Mouse (Mus musculus) retina, embryonic 14.5 days (tissue): ENCODE data around the gene Grifin.

ENCODE experiments used
- DNase-seq: peaks from one replicate; pipeline ENCODE4 v3.0.0-alpha.2; 2015; ENCODE audit warnings: low spot score

Gene Grifin

DNA sequence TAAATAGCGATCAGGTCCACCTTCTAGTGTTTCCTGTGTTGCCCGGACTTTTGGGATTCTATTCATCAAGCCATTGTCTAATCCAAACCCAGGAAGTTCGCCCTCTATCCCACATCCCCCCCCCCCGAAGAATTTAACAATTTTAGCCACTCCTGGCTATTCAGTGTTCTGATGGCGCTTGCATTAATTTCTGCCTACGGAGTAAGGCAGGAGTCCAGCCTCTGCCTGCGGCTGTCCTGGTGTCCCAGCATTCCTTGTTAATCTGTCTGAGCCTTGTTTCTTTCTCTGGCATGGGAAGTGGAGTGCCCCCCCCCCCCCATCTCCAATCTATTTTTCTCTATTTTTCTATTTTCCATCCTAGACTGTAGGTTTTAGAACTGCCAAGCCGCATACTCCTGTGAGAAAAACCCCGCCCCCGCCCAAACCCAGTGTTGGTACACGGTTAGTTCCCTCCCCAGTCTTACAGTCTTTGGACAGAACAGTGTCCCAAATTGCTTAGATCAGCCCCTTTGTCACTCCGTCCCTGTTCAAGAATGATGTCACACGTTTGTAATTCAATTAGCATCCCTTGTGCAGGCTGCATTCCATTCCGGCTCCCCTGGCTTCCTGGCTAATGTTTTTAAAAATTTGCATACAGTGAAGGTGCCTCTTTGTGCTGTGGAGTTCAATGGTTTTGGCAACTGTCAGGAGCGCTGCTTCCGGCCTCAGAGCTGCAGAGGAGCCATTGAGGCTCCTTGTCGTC, 15.4 kb downstream of the Grifin start:
- DNase-seq = peak; percentile 54

DNA sequence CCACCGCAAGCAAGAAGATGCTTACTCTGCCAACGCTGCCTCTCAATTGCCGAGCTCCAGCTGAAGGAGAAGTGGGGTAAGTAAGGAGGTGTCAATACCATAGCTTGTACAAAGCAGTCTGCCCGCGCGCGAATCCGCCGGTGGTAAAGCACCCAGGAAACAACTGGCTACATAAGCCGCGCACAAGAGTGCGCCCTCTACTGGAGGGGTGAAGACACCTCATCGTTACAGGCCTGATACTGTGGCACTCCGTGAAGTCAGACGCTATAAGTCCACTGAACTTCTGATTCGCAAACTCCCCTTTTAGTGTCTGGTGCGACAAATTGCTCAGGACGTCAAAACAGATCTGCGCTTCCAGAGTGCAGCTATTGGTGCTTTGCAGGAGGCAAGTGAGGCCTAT, 18.5 kb downstream of the Grifin start:
- no peak for DNase-seq

DNA sequence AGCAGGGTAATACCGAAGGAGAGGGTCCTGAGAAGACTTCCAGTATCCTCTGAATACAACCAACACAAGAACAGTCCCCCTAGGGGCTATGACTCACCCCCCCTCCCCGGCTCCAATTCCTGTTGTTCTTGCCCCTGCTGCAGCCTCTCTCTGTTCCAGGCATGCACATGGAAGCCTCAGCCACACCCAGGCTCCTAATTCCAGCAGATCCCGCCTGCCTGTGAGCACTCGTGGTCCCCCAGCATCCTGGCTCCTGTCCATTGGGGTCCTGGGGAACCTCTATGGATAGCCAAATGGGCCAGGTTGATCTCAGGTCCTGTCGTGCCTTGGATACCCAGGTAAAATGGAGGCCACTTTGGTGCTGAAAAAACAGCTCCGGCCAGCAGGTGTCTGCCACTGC, 19.2 kb downstream of the Grifin start:
- DNase-seq = no peak

DNA sequence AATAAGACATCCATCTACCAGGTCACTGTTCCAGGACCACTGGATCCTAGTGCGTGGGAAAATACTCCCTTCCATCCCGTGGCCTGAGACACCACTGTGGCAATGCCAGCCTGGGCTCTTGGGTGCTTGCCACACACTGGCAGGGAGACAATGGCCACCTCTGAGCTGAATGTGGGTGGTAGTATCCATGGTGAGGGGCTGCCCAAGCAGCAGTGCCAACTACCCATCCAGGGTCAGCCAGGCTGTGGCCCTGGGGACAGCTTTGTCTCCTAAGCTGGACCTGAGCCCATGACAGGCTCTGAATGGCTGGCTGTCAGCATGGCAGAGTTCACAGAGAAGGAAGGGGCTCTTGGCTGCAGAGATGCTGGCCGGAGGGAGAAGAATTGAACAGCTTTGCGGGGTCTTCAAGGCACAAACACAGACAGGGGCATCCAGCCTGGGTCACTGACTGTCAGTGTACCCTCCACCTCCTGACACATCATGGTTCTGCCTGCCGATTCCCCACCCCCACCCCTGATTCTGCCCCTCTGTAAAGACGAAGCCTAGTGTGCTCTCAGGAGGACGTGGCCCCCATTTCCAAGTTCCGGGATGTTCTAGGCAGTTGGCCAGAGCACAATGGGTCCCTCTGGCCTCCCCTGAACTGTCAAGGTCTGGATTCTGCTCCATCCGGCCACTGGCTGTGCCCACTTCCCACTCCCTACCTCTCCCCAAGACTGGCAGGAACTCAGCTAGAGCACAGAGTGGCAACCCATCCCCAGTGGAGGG, 21.9 kb downstream of the Grifin start:
- no peak for DNase-seq

DNA sequence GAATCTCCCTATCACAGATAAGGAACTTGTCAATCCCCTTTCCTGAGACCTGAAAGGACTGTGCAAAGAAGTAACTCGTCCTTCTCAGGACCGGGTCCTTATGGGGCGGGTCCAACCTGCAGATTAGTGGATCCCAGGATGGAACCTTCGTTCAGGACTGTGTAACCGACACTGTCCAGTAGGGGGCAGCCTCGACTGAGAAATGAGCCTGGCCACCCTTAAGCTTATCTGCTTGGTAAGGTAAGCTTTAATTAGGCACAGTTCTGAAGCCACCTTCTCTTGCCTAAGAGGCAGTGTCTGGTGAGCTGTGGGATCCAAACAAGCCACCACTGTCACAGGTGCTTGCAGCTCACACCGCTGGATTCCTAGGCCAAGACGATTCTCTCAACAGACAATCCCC, 24.8 kb downstream of the Grifin start:
- DNase-seq = peak; percentile 94

DNA sequence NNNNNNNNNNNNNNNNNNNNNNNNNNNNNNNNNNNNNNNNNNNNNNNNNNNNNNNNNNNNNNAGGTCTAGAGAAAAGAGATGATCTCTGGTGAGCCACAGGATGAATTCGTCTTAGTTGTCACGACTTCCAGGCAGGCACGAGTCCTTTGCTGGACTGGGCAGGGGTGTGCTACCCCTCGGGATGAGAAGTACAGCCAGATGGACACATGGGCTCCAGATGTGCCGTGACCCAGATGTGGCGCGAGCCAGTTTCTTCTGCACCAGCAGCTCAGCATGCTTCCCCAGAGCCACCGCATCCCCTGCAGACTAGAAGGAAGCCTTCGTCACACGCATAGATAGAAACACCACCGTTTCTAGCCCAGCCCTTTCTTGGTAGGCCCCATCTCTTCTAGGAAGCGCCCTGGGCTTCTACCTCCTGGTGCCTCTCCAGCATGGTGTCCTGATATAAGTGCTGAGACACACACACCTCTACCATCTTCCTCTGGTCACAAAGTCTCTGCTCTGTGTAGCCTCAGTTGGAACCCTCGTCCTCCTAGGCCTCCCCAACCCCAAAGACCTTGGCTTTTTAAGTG, 26.7 kb downstream of the Grifin start:
- no peak for DNase-seq

DNA sequence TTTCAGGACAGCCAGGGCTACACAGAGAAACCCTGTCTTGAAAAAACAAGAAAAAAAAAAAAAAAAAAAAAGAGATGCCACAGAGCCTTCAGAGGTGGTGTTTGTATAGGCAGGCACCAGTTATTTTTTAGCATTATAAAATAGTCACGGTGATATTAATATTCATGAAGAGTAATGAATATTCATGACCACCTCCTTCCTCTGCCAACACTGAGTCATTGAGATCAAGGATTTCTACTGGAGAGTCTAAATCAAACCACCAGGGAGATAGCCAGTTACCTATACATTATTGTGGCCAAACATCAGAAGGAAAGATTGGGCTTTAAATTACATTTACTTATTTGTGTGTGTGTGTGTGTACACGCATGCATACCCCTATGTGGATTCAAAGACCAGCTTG, 38.1 kb downstream of the Grifin start:
- DNase-seq = no peak

DNA sequence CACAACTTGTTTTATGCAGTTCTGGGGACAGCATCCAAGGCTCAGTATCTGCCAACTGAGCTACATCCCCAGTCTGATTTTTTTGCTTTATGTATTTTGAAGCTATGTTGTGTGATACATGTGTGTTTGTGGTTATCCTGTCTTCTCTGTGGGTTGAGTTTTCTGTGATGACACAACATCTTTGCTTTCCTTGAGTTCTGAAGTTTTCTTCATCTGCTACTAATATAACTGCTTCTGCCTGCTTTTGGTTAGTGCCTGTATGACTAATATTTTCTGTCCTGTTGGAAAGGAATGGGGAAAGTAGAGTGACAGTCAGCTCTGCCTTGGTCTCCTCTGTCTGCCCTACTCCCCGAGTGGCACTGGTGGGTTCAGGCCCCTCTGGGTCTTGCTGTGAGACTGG, 43.7 kb downstream of the Grifin start:
- no peak for DNase-seq

DNA sequence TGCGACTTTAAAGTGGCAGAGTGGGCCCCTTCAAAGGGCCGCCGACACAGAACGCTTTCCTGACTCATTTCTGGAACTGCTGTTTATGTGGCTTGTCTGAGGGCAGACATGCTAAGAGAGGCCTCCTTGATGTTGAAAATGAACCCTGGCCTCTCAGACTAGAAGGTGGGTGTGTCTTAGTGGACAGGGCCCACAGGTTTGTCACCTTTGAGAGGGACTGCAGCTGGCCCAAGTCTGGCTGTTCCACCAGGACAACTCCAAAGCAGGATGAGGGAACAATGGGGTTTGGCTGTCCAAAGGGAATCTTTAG, 47.0 kb downstream of the Grifin start:
- no peak for DNase-seq

DNA sequence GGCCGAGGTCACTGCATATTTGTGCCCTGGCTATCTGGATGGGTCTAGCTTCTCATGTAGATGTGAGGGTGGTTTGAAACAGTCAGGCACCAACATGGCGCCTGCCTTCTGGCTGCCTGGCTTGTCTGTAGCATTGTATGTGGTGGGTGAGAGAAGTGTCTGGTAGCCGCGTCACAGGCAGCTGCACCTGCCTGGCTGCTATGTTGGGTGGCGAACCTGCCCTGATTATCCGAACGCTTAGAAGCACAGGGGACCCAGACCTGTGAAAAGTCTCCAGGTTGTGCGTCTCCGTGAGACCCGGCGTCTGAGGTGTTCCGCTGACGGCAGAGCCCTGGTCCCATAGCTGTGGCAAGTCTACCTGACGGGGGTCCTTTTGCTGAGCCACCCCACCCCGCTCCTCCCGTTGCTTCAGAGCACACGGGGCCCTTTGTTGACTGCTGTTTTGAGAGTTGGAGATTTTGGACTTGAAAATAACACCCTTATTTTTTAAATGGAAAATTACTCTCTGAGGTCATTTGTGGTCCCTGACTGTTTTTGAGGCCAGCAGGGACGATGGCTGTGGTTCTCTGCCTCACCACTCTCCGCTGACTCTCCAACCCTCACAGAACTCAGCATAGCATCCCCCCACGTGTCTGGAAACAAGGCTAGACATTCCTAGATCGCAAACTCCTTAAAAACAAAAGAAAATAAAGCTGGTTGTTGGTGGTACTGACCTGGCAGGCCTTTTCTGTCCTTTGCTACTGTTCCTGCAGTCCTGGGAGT, 47.5 kb downstream of the Grifin start:
- no peak for DNase-seq

DNA sequence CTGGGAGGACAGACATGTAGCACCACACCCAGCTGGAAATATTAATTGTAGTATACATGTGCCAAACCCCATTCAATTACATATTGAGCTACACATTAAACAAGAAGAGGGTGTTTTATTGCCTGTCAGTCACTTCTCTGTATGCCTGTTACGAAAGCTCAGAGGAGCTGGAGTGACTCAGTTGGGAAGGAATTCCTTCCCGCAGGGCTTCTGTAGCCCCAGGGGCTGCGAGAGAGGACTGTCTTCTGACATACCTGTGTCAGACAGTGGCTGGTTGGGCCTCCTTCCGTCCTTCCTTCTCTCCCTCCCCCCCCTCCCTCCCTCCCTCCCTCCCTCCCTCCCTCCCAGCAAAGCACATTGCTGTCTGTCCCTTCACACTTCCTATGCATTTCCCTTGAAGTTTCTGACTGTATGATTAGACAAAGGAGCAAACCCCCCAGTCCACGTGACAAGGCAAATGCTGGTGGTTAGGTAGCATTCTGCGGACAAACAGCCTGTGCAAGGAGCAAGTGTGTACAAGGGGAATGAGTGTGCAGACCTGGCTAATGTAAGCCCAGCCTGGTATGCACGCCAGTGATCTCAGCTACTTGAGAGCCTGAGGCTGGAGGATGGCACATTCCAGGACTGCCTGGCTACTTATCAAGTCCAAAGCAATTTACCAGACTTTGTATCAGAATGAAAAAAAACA, 49.9 kb downstream of the Grifin start:
- no peak for DNase-seq

DNA sequence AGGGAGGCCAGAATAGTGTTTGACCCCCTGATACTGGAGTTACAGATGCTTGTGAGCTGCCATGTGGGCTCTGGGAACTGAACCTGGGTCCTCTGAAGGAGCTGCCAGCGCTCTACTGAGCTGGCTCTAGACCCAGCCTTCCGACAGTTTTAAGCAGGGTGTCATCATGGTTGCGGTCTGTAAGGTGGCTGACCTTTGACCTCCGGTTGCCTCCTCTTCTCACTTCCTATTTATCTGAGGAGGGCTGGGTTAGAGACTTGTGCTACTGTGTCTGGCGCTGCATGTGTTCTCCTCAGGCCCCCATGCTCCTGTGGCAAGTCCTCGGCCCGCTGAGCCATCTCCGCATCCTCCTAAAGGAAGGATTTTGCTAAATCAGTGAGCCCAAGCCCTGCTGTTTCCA, 51.0 kb downstream of the Grifin start:
- no peak for DNase-seq
